Mouse (Mus musculus) ES-Bruce4 (cell line): ENCODE results near the gene Tshz2. TPM values are rescaled to one million over a fixed set of nuclear protein-coding genes. Genes with fewer than 3 reads are reported as not detected.

Experiments used
- H3K27ac ChIP-seq: 2 replicates; pipeline ENCODE4 v1.5.1; 2012; ENCODE audit warnings: low read length, inconsistent platforms; ENCODE audit not compliant: insufficient read depth
- H3K27me3 ChIP-seq: 2 replicates; pipeline ENCODE4 v1.6.1; 2012; ENCODE audit warnings: mild to moderate bottlenecking, low read length, inconsistent platforms; ENCODE audit not compliant: control insufficient read depth, poor library complexity, insufficient read depth, severe bottlenecking
- H3K36me3 ChIP-seq: 2 replicates; pipeline ENCODE4 v1.6.1; 2012; ENCODE audit warnings: inconsistent platforms, mild to moderate bottlenecking, low read length, moderate library complexity; ENCODE audit not compliant: control insufficient read depth, poor library complexity, insufficient read depth, severe bottlenecking
- H3K4me1 ChIP-seq: one replicate; pipeline ENCODE4 v1.8.1; 2011; ENCODE audit warnings: low read length; ENCODE audit not compliant: control insufficient read depth, insufficient read depth
- H3K4me3 ChIP-seq: 2 replicates; pipeline ENCODE4 v1.5.1; 2011; ENCODE audit warnings: low read depth, mild to moderate bottlenecking, low read length
- H3K9ac ChIP-seq: 2 replicates; pipeline ENCODE4 v1.6.1; 2012; ENCODE audit warnings: low read depth, mild to moderate bottlenecking, inconsistent platforms; ENCODE audit not compliant: poor library complexity, severe bottlenecking
- H3K9me3 ChIP-seq: replicated peaks from 2 replicates; pipeline ENCODE4 v1.6.1; 2012; ENCODE audit warnings: mild to moderate bottlenecking, low read length, inconsistent platforms; ENCODE audit not compliant: control insufficient read depth, poor library complexity, insufficient read depth, severe bottlenecking
- CTCF ChIP-seq: IDR thresholded peaks from one replicate; pipeline ENCODE4 v1.8.1; 2011; ENCODE audit warnings: low read depth, low read length
- EP300 ChIP-seq: IDR thresholded peaks from 2 replicates; pipeline ENCODE4 v1.6.1; 2011; ENCODE audit warnings: low read depth, low read length; ENCODE audit not compliant: insufficient read depth
- POLR2A ChIP-seq: IDR thresholded peaks from one replicate; pipeline ENCODE4 v1.8.1; 2011; ENCODE audit warnings: low read length; ENCODE audit not compliant: insufficient read depth
- polyA plus RNA-seq: library from polyadenylated mRNA; stranded (reverse); fragments of >200 nt; gene quantifications from 2 replicates; pipeline ENCODE4 v1.2.4, GENCODE M21; 2011; ENCODE audit warnings: low read depth; ENCODE audit not compliant: missing spikeins, insufficient read depth, insufficient read length

The Tshz2 gene
- polyA plus RNA-seq, 1 experiment: 0.24 TPM

- Histone ChIP-seq H3K36me3 (no peaks in the 10 kb centered on the region), H3K27ac (no peak overlapping the region), H3K9ac (no peak overlapping the region), H3K4me1 (peaks cover 2% of the 10 kb centered on the region), H3K9me3 (no peaks in the 10 kb centered on the region), H3K27me3 (no peaks in the 10 kb centered on the region), H3K4me3 (no peak overlapping the region)
- TF ChIP-seq POLR2A (no peak), EP300 (0 out of 2 replicates have a peak, but pooled peaks have one; percentile 50), CTCF (no peak)
Measured at GRCm38 (mm10) chr2:169887921-169888320, 255.1 kb downstream of the Tshz2 start.

- no peaks in the 10 kb centered on the region for H3K27me3 ChIP-seq
- H3K27ac ChIP-seq: no peak overlapping the region
- no peak for TF ChIP-seq CTCF
- no peak for TF ChIP-seq EP300
- no peak for TF ChIP-seq POLR2A
- H3K36me3 ChIP-seq: no peaks in the 10 kb centered on the region
- no peak overlapping the region for H3K9ac ChIP-seq
- H3K4me3 ChIP-seq: no peak overlapping the region
- no peaks in the 10 kb centered on the region for H3K9me3 ChIP-seq
- H3K4me1 ChIP-seq: peaks cover under 1% of the 10 kb centered on the region
Measured at GRCm38 (mm10) chr2:169892441-169893038, 259.7 kb downstream of the Tshz2 start.

GRCm38 (mm10) chr2:169902896-169903295, 270.1 kb downstream of the Tshz2 start:
- Histone ChIP-seq H3K9me3 (no peaks in the 10 kb centered on the region), H3K9ac (no peak overlapping the region), H3K4me3 (no peak overlapping the region), H3K36me3 (no peaks in the 10 kb centered on the region), H3K27me3 (no peaks in the 10 kb centered on the region), H3K27ac (no peak overlapping the region), H3K4me1 (no peaks in the 10 kb centered on the region)
- no peak for TF ChIP-seq EP300
- no peak for TF ChIP-seq POLR2A
- no peak for TF ChIP-seq CTCF

GRCm38 (mm10) chr2:169906396-169906795, 273.6 kb downstream of the Tshz2 start:
- H3K9me3 ChIP-seq: no peaks in the 10 kb centered on the region
- H3K4me3 ChIP-seq: no peak overlapping the region
- no peaks in the 10 kb centered on the region for H3K27me3 ChIP-seq
- no peaks in the 10 kb centered on the region for H3K4me1 ChIP-seq
- TF ChIP-seq POLR2A (no peak), EP300 (no peak), CTCF (no peak)
- no peaks in the 10 kb centered on the region for H3K36me3 ChIP-seq
- H3K27ac ChIP-seq: no peak overlapping the region
- no peak overlapping the region for H3K9ac ChIP-seq

- Histone ChIP-seq H3K36me3 (no peaks in the 10 kb centered on the region), H3K4me3 (no peak overlapping the region), H3K9me3 (no peaks in the 10 kb centered on the region), H3K4me1 (no peaks in the 10 kb centered on the region), H3K27ac (no peak overlapping the region), H3K9ac (no peak overlapping the region), H3K27me3 (no peaks in the 10 kb centered on the region)
- TF ChIP-seq EP300: no peak
- TF ChIP-seq CTCF: no peak
- no peak for TF ChIP-seq POLR2A
Measured at GRCm38 (mm10) chr2:169907979-169908378, 275.2 kb downstream of the Tshz2 start.

- H3K9me3 ChIP-seq: no peaks in the 10 kb centered on the region
- H3K9ac ChIP-seq: no peak overlapping the region
- no peak for TF ChIP-seq EP300
- no peaks in the 10 kb centered on the region for H3K36me3 ChIP-seq
- H3K27me3 ChIP-seq: no peaks in the 10 kb centered on the region
- H3K4me1 ChIP-seq: no peaks in the 10 kb centered on the region
- H3K4me3 ChIP-seq: no peak overlapping the region
- H3K27ac ChIP-seq: no peak overlapping the region
Measured at GRCm38 (mm10) chr2:169910606-169911005, 277.8 kb downstream of the Tshz2 start.
